Mouse (Mus musculus) thymus, adult 2 months (tissue): ENCODE results near the gene Mtor.

Experiments
- CTCF ChIP-seq: fragments of 200-500 bp; IDR thresholded peaks from 2 replicates; pipeline ENCODE4 v1.5.1; 2012; ENCODE audit warnings: mild to moderate bottlenecking, control low read depth, low read length, moderate library complexity, borderline replicate concordance; ENCODE audit not compliant: control insufficient read depth, poor library complexity, insufficient read depth; ENCODE audit errors: extremely low read depth
- POLR2A ChIP-seq: fragments of 200-500 bp; IDR thresholded peaks from 2 replicates; pipeline ENCODE4 v1.6.1; 2012; ENCODE audit warnings: mild to moderate bottlenecking, low read length, control low read depth, moderate library complexity; ENCODE audit not compliant: control insufficient read depth, poor library complexity, insufficient read depth; ENCODE audit errors: extremely low read depth

GRCm38 (mm10) chr4:148515313-148515712 is 66.9 kb downstream of the Mtor start:
- TF ChIP-seq POLR2A (no peak), CTCF (no peak)
